Mouse (Mus musculus): Measurements from ENCODE around the gene Vgll3.

The Vgll3 gene

DNA sequence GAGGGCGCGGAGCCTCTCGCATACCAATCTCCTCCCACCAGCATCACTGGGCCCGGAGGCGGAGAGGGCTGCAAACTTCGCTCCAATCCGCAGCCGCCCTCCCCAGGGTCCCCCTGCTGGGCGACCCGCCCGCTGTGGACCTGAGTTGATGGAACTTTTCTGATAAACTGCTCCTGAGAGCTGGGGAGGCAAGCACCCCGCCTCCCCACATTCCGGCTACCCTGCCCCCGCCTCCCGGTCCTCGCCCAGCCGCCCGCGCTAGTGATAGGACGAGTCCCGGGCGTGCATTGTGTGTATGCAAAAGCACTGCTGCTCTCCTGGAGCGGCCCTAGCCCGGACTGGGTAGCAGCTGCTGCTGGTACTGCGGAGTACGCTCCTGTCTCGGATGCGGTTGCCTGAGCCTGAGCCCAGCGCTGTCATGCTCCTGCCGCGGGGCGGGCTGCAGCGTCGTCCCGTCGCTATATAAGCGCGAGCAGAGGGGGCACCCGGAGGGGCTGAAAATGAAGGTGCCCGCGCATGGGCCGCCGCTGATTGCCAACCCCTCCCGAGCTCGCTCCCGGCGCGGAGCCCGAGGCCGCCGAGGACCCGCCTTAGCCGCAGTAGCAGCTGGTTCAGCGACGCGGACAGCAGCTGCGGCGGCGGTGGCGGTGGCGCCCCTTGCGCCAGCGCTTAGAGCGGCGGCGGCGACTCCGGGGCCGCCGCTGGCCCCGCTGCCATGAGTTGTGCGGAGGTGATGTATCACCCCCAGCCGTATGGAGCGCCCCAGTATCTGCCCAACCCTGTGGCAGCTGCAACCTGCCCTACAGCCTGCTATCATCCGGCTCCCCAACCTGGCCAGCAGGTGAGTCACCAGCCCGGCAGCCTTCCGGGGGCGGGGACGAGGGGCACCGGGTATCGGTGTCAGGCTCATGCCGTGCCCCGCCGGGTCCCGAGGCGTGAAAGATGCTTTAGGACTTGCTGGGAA, at the start of gene Vgll3:
Gene Vgll3 (plus strand): TSS at position 340 of the 964 bp plus-strand sequence.
- DNase-seq (ENCODE audit: low spot score): no peak

DNA sequence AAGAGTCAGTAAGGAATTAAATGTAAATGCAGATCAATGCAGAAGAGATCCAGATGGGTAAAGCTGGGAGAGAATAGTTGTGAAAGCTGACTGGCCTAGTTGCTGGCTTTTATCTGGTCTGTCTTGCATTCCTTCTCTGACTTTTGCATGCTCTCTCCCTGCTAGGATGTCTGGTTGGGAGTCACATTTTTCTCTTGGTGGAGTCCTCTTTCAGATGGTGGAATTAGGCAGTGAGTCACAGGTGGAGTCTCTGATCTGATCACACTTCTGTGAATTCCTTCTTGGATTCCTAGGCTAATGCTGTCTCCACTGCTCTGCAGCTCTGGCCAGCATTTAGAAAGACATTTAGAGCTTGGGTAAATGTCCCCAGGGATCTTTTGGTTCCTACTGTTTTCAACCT, 49.1 kb upstream of the Vgll3 start:
- no peak for DNase-seq (ENCODE audit: low spot score)

DNA sequence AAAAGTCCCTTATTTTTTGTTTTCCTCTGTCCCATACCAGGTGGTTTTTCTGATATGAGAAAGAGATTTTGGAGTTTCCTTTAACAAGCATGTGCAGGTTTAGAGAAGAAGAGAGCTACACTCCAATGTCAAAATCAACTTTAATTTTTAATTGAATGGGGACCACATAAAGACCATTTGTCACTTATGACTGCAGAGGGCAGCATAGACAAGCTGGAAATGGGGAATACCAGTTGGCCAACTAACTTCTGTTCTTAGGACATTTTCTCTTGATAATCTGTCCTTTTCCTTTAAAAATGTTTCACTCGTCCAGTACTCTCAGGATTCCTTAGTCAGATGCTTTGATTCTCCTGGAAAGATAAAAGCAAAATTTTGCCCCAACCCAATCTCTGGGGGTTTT, 29.1 kb upstream of the Vgll3 start:
- no peak for DNase-seq (ENCODE audit: low spot score)

DNA sequence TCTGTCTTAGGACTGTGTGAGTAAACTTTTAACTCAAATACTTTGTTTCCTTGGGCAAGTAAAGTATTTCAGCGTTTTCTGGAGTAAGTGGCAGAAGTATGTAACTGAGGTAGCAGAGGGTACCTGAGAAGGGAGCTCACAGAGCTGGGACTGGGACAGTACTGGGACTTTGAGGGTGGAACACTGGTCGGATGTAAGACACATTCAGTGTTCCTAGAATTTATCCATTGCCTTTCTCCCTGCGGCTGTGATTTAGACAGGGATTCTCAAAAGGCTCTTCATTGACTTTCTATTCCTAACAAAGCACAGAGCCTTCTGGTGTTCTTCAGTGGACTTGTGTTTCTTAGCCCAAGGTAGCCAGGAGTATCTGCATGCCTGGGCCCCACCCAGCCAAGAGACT, 1.0 kb downstream of the Vgll3 start:
- no peak for DNase-seq (ENCODE audit: low spot score)

DNA sequence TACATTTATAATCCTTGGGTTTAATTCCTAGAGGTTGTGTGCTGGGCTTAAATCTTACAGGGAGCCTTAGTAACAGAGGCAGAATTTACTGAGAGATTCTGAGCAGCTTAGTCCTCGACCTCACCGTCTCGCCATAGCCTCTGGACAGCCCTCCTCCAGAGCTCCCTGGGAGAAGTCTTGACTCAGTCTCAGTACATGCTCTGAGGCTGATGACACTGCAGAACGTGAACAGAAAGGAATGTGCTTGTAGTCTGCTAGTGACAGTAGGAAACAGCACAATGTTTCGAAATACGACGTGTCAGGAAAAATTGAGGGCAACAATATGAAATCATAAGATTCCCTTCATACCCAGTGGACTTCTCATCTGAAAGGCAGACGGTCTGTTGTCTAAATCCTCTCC, 3.7 kb downstream of the Vgll3 start:
- no peak for DNase-seq (ENCODE audit: low spot score)

DNA sequence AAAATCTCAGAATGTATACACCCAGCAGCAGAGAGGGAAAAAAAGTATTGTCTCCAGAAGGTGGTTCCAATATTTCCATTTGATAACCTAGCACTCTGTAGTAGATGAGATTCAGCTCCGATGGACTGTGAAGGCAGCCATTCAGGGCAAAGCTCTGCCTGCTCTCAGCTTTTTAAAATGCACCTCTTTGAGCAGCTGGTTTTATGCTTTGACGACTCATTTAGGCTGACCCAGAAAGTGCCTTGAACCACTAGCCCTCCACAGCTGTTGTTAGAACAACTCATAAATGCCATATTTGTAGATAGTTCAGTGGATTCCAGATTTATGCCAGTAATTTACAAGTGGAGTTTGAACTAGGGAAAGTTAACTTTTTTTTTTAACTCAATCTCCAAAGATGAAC, 5.7 kb downstream of the Vgll3 start:
- DNase-seq (ENCODE audit: low spot score): no peak

DNA sequence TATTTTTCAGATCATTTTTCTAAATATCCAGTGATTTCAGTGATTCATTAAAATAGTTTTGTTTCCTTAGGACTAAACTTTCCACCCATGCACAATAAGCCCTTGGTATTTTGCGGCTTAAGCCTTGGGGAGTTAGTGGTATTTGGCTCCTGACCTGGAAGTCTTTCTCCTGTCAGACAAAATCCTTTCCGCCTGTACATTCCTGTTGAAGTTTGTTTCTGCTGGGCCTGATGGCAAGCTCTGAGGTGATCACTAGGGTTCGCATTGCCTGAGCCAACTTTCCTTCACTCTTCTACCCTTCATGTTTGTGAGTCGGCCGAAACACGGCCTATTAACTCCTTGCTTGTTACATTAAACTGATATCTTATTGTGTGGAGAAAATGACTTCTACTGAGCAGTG, 8.7 kb downstream of the Vgll3 start:
- no peak for DNase-seq (ENCODE audit: low spot score)

DNA sequence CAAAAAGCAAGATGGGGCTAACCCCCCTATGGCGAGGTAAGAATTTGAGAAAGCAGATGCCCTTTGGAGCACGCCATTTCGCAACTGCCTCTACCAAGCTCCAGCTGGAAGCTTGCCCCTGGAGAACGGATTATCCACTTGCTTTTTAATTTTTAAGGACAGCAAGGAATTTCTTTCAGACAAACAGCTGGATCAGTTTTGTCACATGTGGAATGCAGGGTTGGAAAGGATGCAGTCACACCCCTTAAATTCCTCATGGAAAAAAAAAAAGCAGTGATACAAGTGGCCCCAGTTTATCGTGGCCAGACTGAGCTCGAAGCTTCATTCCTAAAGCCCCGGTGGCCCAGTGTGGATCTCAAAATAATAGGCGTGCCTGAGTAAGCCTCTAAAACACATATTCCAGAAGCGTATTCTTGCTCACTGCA, 13.1 kb downstream of the Vgll3 start:
- no peak for DNase-seq (ENCODE audit: low spot score)

DNA sequence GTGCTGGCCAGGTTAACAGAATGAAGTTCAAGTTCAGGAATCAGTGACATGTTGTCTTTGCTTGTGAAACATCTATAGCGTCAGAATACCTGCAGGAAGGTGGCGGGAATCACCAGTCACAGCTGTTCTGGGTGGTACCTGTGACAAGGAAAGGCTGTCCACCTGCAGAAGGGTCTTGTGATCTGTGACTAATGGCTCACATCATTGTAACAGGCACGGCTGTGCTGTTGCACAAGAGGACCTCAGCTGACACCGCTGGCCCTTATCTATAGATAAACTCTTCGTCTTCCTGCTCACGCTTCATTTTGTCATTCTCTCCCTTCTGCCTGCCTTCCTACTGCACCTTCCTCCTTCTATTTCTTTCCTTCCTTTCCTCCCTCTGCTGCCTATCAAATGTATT, 14.0 kb downstream of the Vgll3 start:
- no peak for DNase-seq (ENCODE audit: low spot score)

DNA sequence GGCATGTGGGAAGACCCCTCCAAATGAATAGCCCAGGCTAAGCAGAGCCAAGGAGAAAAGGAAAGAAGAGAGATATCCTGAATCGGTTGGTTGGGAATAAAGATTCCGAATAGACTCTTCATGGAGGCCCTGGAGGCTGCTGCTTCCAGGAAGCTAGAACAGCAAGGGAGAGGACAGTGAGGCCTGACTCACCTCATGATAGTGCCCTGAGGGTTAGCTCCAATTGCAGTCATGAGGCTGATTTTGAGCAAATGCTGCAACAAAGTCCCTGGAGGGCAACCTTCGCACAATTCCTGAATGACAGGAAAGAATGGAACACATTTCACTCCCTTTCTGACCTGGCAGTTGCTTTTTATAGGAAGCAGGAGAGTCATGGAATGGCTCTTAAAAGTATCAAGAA, 19.7 kb downstream of the Vgll3 start:
- no peak for DNase-seq (ENCODE audit: low spot score)

DNA sequence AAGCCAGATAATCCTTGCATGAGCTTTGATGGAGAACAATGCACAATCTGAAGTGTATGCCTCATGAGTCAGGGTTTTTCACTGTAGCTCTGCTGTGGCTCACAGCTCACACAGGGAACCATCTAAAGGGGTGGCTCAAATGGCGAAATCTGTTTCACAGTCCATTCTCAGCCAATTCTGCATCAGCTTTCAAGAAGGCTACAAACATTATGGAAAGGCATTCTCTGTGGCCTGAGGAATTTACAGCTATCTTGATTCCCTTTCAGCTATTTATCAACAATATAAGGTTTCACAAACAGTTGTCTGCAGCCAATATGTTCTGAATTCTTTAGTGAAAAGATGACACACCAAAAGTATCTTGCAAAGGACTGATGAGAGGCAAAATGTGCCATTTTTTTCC, 35.1 kb downstream of the Vgll3 start:
- DNase-seq (ENCODE audit: low spot score): no peak

DNA sequence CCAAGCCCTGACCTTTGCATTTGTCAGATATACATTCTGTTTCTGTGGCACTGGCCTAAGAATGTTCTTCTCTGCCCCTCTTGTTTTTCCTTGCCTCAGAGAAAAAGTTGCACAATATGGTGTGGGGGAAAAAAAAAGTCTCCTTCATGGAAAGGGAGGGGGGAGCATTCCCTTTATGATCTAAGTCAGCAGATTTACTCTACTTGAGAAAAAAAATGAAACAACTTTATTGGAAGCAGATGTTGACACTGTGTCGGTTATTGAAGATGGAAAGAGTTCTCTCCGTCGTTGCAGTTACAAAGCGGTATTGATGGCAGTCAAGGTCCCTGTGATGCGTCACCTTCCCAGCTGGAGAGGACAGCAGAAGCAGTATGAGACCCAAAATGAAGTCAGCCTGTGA, 49.4 kb downstream of the Vgll3 start:
- no peak for DNase-seq (ENCODE audit: low spot score)

DNA sequence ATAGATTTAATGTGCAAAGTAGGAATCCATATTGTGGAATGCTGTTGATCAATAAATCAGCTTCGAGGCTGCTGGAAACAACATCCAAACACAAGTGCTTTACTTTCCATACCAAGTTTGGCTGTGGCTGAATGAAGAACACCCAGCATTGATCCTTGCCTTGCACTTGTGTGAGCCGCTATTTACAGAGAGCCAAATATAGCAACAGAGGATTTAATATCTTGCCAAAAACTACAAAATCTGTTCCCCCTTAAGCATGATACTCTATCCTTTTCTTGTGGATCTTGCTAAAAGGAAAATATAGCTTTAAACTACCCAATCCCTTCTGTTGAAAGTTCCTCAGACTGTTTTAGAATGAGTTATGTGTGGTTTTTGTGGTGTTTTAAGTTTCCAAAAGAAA, 52.9 kb downstream of the Vgll3 start:
- DNase-seq (ENCODE audit: low spot score): no peak

DNA sequence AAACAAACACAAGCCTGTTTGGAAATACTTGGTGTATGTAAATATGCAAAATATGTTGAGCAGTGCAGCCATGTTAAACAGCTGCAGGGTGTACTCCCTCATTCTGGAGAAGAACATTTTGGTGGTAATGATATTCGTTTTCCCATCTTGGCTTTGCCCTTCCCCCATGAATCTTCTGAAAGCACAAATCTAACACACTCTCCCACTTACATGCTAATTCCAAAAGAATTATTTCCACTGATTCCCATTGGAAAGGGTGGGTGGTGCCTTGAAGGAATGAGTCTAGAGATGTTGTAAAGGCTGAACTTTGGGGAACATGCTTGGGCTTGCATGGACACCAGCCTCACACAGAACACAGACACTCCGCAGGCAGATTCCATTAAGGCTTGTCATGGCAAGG, 53.9 kb downstream of the Vgll3 start:
- no peak for DNase-seq (ENCODE audit: low spot score)

DNA sequence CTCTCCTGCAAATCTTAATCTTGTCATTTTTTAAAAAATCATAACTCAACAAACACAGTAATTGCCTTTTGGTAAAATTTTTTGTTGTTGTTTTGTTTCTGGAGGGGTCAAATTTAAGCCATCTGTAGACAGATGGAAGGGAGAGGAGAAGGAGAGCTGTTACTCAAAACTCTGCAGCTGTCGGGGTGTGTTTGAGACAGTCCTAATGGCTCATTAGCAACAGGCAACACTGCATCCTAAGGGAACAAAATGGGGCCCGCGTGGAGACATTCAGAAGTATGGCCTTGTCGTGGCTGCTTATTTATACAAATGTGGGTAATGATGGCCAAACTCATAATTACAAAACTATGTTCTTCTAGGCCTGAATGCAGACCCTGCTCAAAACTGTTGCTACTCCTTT, 73.9 kb downstream of the Vgll3 start:
- DNase-seq (ENCODE audit: low spot score): no peak

Data from spleen, adult 12 weeks (tissue).